Mouse (Mus musculus) layer of hippocampus, postnatal 36 days (tissue): Measurements from ENCODE around the gene Hibadh. TPM values are rescaled to one million over a fixed set of nuclear protein-coding genes. Genes with fewer than 3 reads are reported as not detected.
A peak's percentile ranks its signal among the peaks of the same experiment; 100 is the strongest.

Experiments
- DNase-seq, 2 experiments: peaks; one replicate each; pipeline ENCODE4 v3.0.0; 2022
- total RNA-seq, 2 experiments: library from RNA; stranded (reverse); gene quantifications; 2 replicates each; pipeline ENCODE4 v1.2.3; 2021

Hibadh gene
- total RNA-seq, 2 experiments from 2014 or later, result 45.5 to 48.4 TPM

GRCm38 (mm10) chr6:52638471-52639185 is 1.6 kb downstream of the Hibadh start:
- DNase-seq, result no peak

DNA sequence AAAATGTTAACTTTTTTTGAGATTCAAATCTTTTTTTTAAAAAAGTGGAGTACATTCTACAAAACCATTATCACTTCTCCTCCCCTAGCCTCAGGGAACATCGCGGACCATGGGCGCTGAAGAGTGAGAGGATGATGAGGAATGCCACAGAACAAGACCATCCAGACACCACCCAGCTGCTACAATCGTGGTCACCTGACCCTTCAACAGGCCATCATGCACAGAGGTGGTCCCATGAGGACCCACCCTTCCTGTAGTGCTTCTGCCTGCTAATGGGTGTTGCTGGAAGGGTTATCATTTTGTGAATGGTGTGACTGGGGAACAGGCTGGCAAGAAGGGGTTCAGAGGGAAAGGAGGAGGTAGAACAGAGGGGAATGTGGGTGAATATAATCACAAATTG is 2.9 kb downstream of the Hibadh start:
- no peak for DNase-seq

DNA sequence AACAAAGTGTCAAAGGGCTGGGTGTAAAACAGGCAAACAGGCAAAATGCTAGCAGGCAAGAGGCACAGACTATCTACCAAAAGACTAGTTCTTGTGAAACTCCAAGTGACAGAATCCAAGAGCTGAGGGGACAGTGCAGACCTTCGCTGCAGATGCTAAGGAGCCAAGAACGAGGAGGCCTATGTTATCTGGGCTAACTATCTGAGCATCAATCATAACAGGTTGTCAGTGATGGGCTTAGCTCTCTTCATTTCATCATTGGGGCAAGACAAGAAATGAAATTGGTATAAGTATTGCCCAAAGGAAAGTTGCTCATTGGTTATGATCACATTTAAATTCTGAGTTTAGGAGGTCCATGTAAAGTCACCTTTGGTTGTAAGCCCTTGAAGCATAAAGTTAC is 4.8 kb downstream of the Hibadh start:
- DNase-seq, result no peak

DNA sequence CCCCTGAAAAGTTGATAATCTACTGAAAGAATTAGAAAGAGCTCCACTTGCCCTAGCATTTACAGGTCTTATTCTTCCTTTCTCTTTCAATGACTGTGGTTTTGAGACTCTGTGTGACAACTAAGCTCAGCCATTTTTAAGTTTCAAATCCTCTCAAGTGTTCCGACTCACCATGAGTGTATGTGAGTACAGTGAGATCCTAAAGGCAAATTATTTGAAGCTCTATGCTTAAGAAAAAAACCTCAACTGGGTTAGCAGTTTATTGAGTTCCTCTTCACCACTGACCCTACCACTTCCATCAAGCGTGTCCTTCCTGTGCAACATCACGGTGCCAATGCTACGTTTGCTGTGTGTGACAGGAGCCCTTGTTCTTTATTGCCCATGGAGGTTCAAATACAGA is 9.6 kb downstream of the Hibadh start:
- DNase-seq, result no peak

- no peak for DNase-seq
These were observed 11.0 kb downstream of the Hibadh start for GRCm38 (mm10) chr6:52629180-52629579.

DNA sequence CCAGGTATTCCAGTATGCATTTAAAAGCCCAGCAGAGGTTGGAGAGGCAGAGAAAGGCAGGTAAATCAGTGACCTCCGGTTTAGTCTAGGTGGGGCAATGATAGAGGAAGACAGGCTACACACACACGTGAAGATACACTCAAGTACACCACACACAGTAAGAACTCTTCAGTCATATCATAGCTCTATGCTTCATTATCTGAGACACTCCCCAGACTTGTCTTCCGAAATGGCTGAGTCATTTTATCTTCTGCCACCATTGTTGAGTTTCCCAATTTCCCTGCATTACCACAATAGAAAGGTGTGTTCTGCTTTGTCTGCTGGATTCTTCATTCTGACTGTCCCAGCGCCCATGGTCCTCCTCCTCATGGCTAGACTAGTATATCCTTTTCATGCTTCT is 13.5 kb downstream of the Hibadh start:
- DNase-seq, result no peak

- DNase-seq, result no peak
These were observed 16.4 kb downstream of the Hibadh start for GRCm38 (mm10) chr6:52623741-52624140.

DNA sequence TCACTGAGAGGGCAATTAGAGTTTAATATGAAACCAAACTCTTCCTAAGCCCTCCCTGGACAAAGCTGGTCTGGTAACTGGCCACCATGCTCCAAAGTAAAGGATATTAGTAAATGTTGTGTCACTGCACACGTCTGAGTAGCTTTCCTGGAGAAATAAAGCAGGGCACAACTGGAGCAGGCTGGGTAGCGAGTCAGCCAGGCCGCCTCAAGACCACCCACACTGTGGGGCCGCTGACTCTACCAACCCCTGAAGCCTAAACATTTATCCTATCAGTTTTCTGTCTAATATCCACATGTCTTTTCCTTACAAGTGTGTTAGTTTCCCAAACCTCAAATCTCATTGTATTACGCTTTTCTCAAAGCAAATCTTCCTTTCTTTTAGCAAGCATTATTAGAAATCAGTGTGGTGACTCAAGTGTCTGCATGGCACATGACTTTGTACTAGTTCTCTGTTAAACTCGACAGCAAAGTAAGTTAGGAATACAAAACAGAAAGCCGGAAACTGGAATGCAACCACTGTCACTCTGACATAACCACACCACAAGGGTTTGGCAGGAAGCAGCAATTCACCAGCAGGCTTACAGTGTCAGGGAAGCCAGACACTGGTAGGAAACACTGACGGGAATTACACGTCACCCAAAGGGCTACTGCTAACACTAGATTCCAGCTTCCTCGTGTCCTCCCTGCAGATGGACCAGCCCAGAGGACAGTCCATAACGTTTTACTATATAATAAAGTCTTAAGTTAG is 18.3 kb downstream of the Hibadh start:
- DNase-seq, result no peak

DNA sequence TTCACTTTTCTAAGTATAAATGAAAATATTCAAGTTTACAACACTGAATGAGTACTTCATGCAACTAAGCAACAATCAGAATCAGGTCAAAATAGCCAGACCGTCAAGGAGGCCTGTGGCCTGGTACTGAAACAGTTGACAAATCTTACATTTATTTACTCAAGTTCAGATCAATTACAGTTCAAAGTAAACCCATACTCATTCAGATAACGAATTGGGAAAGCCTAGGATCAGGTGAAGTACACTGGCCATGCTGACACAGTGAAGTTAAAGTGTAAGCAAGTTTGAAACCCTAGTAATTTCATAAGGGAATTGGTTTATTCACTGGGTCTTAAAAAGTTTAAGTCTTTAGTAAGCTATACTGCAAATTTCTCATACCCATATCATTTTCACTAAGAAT is 20.1 kb downstream of the Hibadh start:
- no peak for DNase-seq

- no peak for DNase-seq
These were observed 30.4 kb downstream of the Hibadh start for GRCm38 (mm10) chr6:52609626-52610352.

DNA sequence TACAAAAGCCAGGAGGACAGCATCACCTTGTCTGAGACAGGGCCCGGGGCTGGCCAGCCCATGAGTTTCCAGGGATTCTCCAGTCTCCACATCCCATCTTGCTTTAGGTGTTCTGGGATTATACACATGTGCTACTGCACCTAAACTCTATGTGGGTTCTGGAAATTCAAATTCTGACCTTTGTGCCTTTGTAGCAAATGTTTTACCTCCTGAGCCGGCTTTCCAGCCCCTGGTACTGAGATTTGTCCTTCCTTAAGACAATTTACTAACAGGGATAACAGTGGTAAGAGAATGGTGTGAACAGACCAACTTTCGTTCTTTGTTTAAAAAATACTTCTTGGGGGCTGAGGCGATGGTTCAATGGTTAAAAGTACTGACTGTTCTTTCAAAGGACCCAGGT is 32.1 kb downstream of the Hibadh start:
- DNase-seq, result no peak

GRCm38 (mm10) chr6:52606746-52607347 is 33.3 kb downstream of the Hibadh start:
- DNase-seq, result no peak

- DNase-seq, result no peak
These were observed 38.2 kb downstream of the Hibadh start for GRCm38 (mm10) chr6:52601706-52602642.

DNA sequence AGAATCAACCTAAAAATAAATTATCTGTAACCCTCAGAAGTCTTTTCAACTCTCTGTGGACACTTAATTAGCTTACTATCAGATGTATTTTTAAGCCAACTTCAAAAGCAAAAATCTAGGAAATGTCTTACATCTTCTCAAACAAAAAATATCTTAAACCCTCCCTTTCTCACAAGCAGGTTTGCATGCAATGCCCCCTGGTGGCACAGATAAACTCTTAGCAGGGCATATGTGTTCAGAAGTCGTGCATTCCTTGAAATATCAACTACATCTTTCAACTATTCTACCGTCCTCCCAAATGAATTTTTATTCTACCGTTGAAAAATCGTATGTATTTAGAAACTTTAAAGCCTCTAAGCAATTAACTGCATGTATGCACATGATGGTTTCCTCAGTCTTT is 39.1 kb downstream of the Hibadh start:
- peak in 1 of 2 experiments; percentile 9 for DNase-seq

DNA sequence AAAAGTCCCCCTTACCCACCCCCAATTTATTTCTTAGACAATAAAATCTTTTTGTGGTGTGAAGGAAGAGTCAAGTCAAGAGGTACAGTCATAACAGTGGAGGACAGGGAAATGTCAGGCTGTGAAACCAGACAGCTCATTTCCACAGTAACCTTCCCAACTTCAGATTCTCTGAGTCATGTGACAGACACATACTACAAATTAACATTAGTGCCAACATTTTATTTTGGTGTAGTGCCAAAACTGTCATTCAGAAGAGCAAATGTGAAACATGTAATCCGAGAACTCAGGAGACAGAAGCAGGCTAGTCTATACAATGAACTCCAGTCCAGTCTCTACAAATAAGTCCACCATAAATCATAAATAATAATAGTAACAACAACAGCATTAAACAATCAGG is 45.4 kb downstream of the Hibadh start:
- no peak for DNase-seq

DNA sequence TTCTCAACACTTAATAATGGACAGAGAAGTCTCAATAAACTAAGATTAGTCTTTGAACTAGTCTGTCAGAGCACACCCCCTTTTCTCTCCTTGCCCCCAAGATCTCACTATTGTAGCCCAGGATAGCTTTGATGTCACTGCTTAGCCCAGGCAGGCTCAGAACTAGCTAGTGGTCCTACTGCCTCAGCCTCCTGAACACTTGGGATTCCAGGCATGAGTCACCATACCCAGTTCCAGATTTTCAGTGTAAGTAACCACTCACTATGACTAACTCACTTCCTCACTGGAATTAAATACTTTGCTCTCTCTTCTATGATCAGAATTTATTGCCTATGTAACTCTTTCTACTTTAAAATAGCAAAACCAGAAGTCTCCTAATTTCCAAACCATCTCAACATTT is 53.6 kb downstream of the Hibadh start:
- DNase-seq, result no peak

DNA sequence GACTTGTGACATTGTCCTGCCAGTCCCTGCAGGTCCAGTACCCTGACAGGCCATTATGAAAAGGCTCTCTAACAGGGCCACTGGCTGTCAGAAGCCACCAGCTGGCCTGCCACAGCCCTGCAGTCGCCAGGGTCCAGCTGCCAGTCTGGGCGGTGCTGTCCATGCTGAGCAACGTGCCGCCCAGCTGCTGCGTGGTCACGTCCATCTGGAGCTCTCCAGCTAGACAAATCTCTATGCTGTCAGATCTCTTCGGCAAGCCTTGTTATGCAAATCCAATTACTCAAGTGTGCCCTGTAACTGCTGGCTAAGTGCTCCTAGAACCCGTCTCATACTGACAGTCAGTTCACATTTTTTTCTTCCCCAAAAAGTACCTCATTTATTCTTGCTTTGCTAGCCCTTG is 55.8 kb downstream of the Hibadh start:
- DNase-seq, result peak; percentile 20 to 52

DNA sequence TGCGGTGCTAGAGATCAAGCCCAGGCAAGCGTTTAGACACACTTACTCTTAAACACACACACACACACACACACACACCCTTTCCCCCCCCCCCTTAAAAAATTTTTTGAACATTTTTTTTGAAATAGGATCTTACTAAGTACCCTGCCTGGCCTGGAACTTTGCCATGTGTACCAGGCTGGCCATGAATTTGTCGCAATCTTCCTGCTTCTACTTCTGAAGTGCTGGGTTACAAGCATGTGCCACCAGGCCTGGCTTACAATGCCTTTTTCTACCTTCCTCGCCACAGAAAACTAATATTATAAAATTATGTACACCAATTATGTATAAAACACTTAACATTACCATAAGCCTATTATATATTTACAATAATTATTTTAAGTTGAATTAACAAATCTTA is 59.1 kb downstream of the Hibadh start:
- no peak for DNase-seq

GRCm38 (mm10) chr6:52578322-52578721 is 61.9 kb downstream of the Hibadh start:
- DNase-seq, result no peak

GRCm38 (mm10) chr6:52577270-52577669 is 62.9 kb downstream of the Hibadh start:
- no peak for DNase-seq

DNA sequence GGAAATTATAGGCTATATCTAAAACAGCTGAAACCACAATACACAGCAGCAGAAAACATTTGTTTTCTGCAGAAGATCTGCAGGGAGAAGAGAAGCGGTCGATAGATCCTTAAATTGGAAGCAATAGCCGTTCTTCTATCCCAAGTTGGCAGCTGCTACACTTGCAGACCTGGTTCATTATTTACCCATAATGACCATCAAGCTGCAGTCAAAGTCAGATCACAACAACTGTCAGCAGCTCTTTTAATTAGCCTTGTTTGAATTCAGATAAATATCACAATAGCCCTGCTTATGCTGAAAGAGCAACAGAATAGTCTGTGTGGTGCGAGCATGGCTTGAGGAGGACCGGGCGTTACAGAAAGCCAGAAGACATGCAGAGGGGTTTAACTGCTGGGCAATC is 71.5 kb downstream of the Hibadh start:
- no peak for DNase-seq
